ENCODE assay signal across 24 mouse cellular contexts in genomic region chr1:79452339-79452738, GRCm38 (mm10). TPM values are rescaled to one million over a fixed set of nuclear protein-coding genes. Genes with fewer than 3 reads are reported as not detected.
DNase-seq lines count a peak whose midpoint lies in the region; ATAC-seq and TF ChIP-seq lines count a peak whose summit lies in the region.
"Had no signal": no experiment of that assay in that cellular context is flagged by ENCODE, and none has a peak within 500 bp of the region (broad histone marks: within the 10 kb centered on the region; RNA-seq: fewer than 3 reads in every experiment).

No protein-coding gene starts in this region.

- no peak overlapping the region for H3K4me3 ChIP-seq in midbrain, embryonic 11.5 days (ENCODE audit: low read depth, low read length)
- H3K4me3 ChIP-seq in midbrain, embryonic 10.5 days = no peak overlapping the region
- no peak overlapping the region for H3K4me3 ChIP-seq in hindbrain, embryonic 13.5 days
- H3K4me3 ChIP-seq in hindbrain, postnatal 0 days (ENCODE audit: low read length) = no peak overlapping the region
- H3K4me3 ChIP-seq in neural tube, embryonic 14.5 days (ENCODE audit: low read depth, low read length) = no peak overlapping the region
- H3K4me3 ChIP-seq in kidney, embryonic 16.5 days (ENCODE audit: low read length) = no peak overlapping the region
- H3K4me3 ChIP-seq: embryonic facial prominence, embryonic 12.5 days; erythroblast, embryonic 14.5 days; heart, embryonic 12.5 days; limb, embryonic 13.5 days; liver, embryonic 13.5 days; lung, embryonic 15.5 days had no signal

- 53% methylated on average over 1 of the region's 1 CpGs for WGBS in midbrain, embryonic 11.5 days
- 63% methylated on average over 1 of the region's 1 CpGs for WGBS in midbrain, embryonic 10.5 days
- 28% methylated on average over 1 of the region's 1 CpGs for WGBS in hindbrain, embryonic 13.5 days
- 39% methylated on average over 1 of the region's 1 CpGs for WGBS in hindbrain, postnatal 0 days
- WGBS in neural tube, embryonic 14.5 days = 33% methylated on average over 1 of the region's 1 CpGs
- WGBS in kidney, embryonic 16.5 days = 80% methylated on average over 1 of the region's 1 CpGs

- no peaks in the 10 kb centered on the region for H3K36me3 ChIP-seq in midbrain, embryonic 11.5 days (ENCODE audit: control insufficient read depth, insufficient read depth, low read length)
- H3K36me3 ChIP-seq in midbrain, embryonic 10.5 days = no peaks in the 10 kb centered on the region
- H3K36me3 ChIP-seq in hindbrain, embryonic 13.5 days = no peaks in the 10 kb centered on the region
- H3K36me3 ChIP-seq in hindbrain, postnatal 0 days (ENCODE audit: insufficient read depth, low read length) = no peaks in the 10 kb centered on the region
- no peaks in the 10 kb centered on the region for H3K36me3 ChIP-seq in neural tube, embryonic 14.5 days (ENCODE audit: control insufficient read depth, insufficient read depth, low read length)
- H3K36me3 ChIP-seq in kidney, embryonic 16.5 days (ENCODE audit: insufficient read depth, low read length) = no peaks in the 10 kb centered on the region
- H3K36me3 ChIP-seq: embryonic facial prominence, embryonic 12.5 days; heart, embryonic 12.5 days; limb, embryonic 13.5 days; liver, embryonic 13.5 days; lung, embryonic 15.5 days had no signal

- H3K27ac ChIP-seq in midbrain, embryonic 11.5 days (ENCODE audit: low read depth, low read length) = no peak overlapping the region
- no peak overlapping the region for H3K27ac ChIP-seq in midbrain, embryonic 10.5 days (replicated peaks)
- peak overlapping the region; percentile 69 for H3K27ac ChIP-seq in hindbrain, embryonic 13.5 days
- no peak overlapping the region for H3K27ac ChIP-seq in hindbrain, postnatal 0 days
- no peak overlapping the region for H3K27ac ChIP-seq in neural tube, embryonic 14.5 days (ENCODE audit: low read depth, low read length)
- H3K27ac ChIP-seq in kidney, embryonic 16.5 days (ENCODE audit: low read length) = no peak overlapping the region
- H3K27ac ChIP-seq: embryonic facial prominence, embryonic 12.5 days; limb, embryonic 13.5 days; liver, embryonic 13.5 days; lung, embryonic 15.5 days; macrophage had no signal

- 0 out of 2 replicates have a peak, but pooled peaks have one; percentile 34 for ATAC-seq in midbrain, embryonic 11.5 days (ENCODE audit: low FRiP score)
- ATAC-seq in hindbrain, embryonic 13.5 days (ENCODE audit: low FRiP score) = peak; percentile 62
- peak; percentile 68 for ATAC-seq in hindbrain, postnatal 0 days
- ATAC-seq in neural tube, embryonic 14.5 days (ENCODE audit: low read depth) = peak; percentile 63; the same call in 1 of the 2 replicates
- no peak for ATAC-seq in kidney, embryonic 16.5 days (ENCODE audit: low FRiP score, low TSS enrichment)
- ATAC-seq: inflammation-experienced regulatory T-cells, adult 6 months had no signal

- no peak for TF ChIP-seq CTCF in hindbrain, postnatal 0 days (IDR thresholded peaks at IDR 0.05; ENCODE audit: low read depth)

- no peak overlapping the region for H3K9ac ChIP-seq in midbrain, embryonic 11.5 days (ENCODE audit: low read length)
- H3K9ac ChIP-seq in hindbrain, embryonic 13.5 days = no peak overlapping the region
- no peak overlapping the region for H3K9ac ChIP-seq in hindbrain, postnatal 0 days (replicated peaks; ENCODE audit: low read length)
- no peak overlapping the region for H3K9ac ChIP-seq in neural tube, embryonic 14.5 days (replicated peaks; ENCODE audit: low read depth, low read length)
- no peak overlapping the region for H3K9ac ChIP-seq in kidney, embryonic 16.5 days (replicated peaks; ENCODE audit: low read length)
- H3K9ac ChIP-seq: embryonic facial prominence, embryonic 12.5 days; heart, embryonic 12.5 days; limb, embryonic 13.5 days; liver, embryonic 13.5 days; lung, embryonic 15.5 days had no signal

- no peaks in the 10 kb centered on the region for H3K9me3 ChIP-seq in midbrain, embryonic 11.5 days (ENCODE audit: control insufficient read depth, low read length)
- no peaks in the 10 kb centered on the region for H3K9me3 ChIP-seq in midbrain, embryonic 10.5 days (replicated peaks)
- H3K9me3 ChIP-seq in hindbrain, embryonic 13.5 days = no peaks in the 10 kb centered on the region
- H3K9me3 ChIP-seq in hindbrain, postnatal 0 days (ENCODE audit: low read length) = no peaks in the 10 kb centered on the region
- no peaks in the 10 kb centered on the region for H3K9me3 ChIP-seq in neural tube, embryonic 14.5 days (ENCODE audit: control insufficient read depth, low read length)
- H3K9me3 ChIP-seq in kidney, embryonic 16.5 days (ENCODE audit: low read length) = no peaks in the 10 kb centered on the region
- H3K9me3 ChIP-seq: embryonic facial prominence, embryonic 12.5 days; heart, embryonic 12.5 days; limb, embryonic 13.5 days; liver, embryonic 13.5 days; lung, embryonic 15.5 days had no signal

- no peak for DNase-seq in midbrain, embryonic 11.5 days (ENCODE audit: low spot score, missing footprints)
- DNase-seq in midbrain, embryonic 10.5 days (ENCODE audit: low spot score) = no peak
- DNase-seq in hindbrain, postnatal 0 days (ENCODE audit: low spot score) = peak; percentile 71
- DNase-seq in right cerebral cortex, adult 18-20 months = no peak
- DNase-seq: adrenal gland, adult 2 months; cerebellum, adult 9-10 months; heart, postnatal 14 days; kidney, adult 8-10 months; kidney, postnatal 25 days; liver, embryonic 13.5 days; right cerebral cortex, postnatal 4 days; thymus, adult 2 months had no signal

- peaks cover 3% of the 10 kb centered on the region; the same call in 1 of the 2 replicates for H3K4me1 ChIP-seq in midbrain, embryonic 11.5 days (ENCODE audit: control insufficient read depth, insufficient read depth, low read length)
- H3K4me1 ChIP-seq in midbrain, embryonic 10.5 days = peaks cover 28% of the 10 kb centered on the region
- H3K4me1 ChIP-seq in hindbrain, embryonic 13.5 days (replicated peaks) = peaks cover 40% of the 10 kb centered on the region
- peaks cover 9% of the 10 kb centered on the region; the same call in 1 of the 2 replicates for H3K4me1 ChIP-seq in hindbrain, postnatal 0 days (ENCODE audit: insufficient read depth, low read length)
- 0 out of 2 replicates have a peak, but pooled peaks cover 8% of the 10 kb centered on the region for H3K4me1 ChIP-seq in neural tube, embryonic 14.5 days (ENCODE audit: control insufficient read depth, insufficient read depth, low read length)
- peaks cover 4% of the 10 kb centered on the region; the same call in 1 of the 2 replicates for H3K4me1 ChIP-seq in kidney, embryonic 16.5 days (ENCODE audit: insufficient read depth, low read length)
- H3K4me1 ChIP-seq: limb, embryonic 13.5 days; liver, embryonic 13.5 days; lung, embryonic 15.5 days had no signal

- H3K27me3 ChIP-seq in midbrain, embryonic 11.5 days (ENCODE audit: control insufficient read depth, insufficient read depth, low read length) = no peaks in the 10 kb centered on the region
- no peaks in the 10 kb centered on the region for H3K27me3 ChIP-seq in midbrain, embryonic 10.5 days (ENCODE audit: low read depth, poor library complexity, severe bottlenecking)
- 0 out of 2 replicates have a peak, but pooled peaks cover 3% of the 10 kb centered on the region for H3K27me3 ChIP-seq in hindbrain, embryonic 13.5 days
- H3K27me3 ChIP-seq in hindbrain, postnatal 0 days (ENCODE audit: insufficient read depth, low read length) = no peaks in the 10 kb centered on the region
- H3K27me3 ChIP-seq in neural tube, embryonic 14.5 days (ENCODE audit: control insufficient read depth, insufficient read depth, low read length) = no peaks in the 10 kb centered on the region
- no peaks in the 10 kb centered on the region for H3K27me3 ChIP-seq in kidney, embryonic 16.5 days (ENCODE audit: insufficient read depth, low read length)
- H3K27me3 ChIP-seq: embryonic facial prominence, embryonic 12.5 days; heart, embryonic 12.5 days; liver, embryonic 13.5 days; lung, embryonic 15.5 days had no signal

- H3K4me2 ChIP-seq in midbrain, embryonic 11.5 days = no peak overlapping the region
- H3K4me2 ChIP-seq in hindbrain, embryonic 13.5 days = no peak overlapping the region
- no peak overlapping the region for H3K4me2 ChIP-seq in hindbrain, postnatal 0 days (ENCODE audit: low read depth, low read length)
- no peak overlapping the region for H3K4me2 ChIP-seq in neural tube, embryonic 14.5 days (ENCODE audit: low read depth, low read length)
- no peak overlapping the region for H3K4me2 ChIP-seq in kidney, embryonic 16.5 days (replicated peaks; ENCODE audit: low read depth, low read length)
- H3K4me2 ChIP-seq: embryonic facial prominence, embryonic 12.5 days; heart, embryonic 12.5 days; limb, embryonic 13.5 days; liver, embryonic 13.5 days; lung, embryonic 15.5 days had no signal

RNA-seq across cellular contexts. Expression of gene Scg2, which starts 12.4 kb away (rescaled TPM):
- 10.8 and 11.6 TPM in 2 replicates for polyA plus RNA-seq in midbrain, embryonic 11.5 days (2014; fragmentation: Nextera tagmentation; extraction: Ambion mirVana)
- polyA plus RNA-seq in midbrain, embryonic 10.5 days (2016; fragmentation: Nextera tagmentation; extraction: Ambion mirVana) = 2.5 and 8.1 TPM in 2 replicates
- polyA plus RNA-seq in hindbrain, embryonic 13.5 days (2015; fragmentation: Nextera tagmentation; extraction: Ambion mirVana) = 66.3 and 79.5 TPM in 2 replicates
- 150 and 156 TPM in 2 replicates for total RNA-seq in hindbrain, postnatal 0 days (2014; rRNA removed)
- polyA plus RNA-seq in hindbrain, postnatal 0 days (2015; fragmentation: Nextera tagmentation; extraction: Ambion mirVana) = 296 and 300 TPM in 2 replicates
- polyA plus RNA-seq in neural tube, embryonic 14.5 days (2014; fragmentation: Nextera tagmentation; extraction: Ambion mirVana) = 107 and 159 TPM in 2 replicates
- polyA plus RNA-seq in kidney, embryonic 16.5 days (2015; fragmentation: Nextera tagmentation; extraction: Ambion mirVana) = 1.5 and 2.2 TPM in 2 replicates
- total RNA-seq: granulocyte monocyte progenitor cell, adult 5-6 weeks; heart, postnatal 14 days; neutrophil, adult 5-6 weeks had no signal
- polyA plus RNA-seq: erythroblast, embryonic 14.5 days; inflammation-experienced regulatory T-cells, adult 6 months; macrophage had no signal
